Mouse (Mus musculus): Measurements from ENCODE around the gene Gnmt. TPM values are rescaled to one million over a fixed set of nuclear protein-coding genes. Genes with fewer than 3 reads are reported as not detected.

Gnmt gene
- polyA plus RNA-seq (2014; fragmentation: Illumina TruSeq; extraction: RNeasy Lipid Tissue Mini Kit (QIAGEN cat#74804); ENCODE audit: low read depth, low replicate concordance), result 7.1 TPM

GRCm38 (mm10) chr17:46728904-46729318, at the start of gene Gnmt:
TSS of gene Gnmt (minus strand) at chr17:46729168.

GRCm38 (mm10) chr17:46772404-46773277, 43.7 kb upstream of the Gnmt start, which contains the start of gene 2310039H08Rik:
TSS of gene 2310039H08Rik (plus strand) at chr17:46772635.

GRCm38 (mm10) chr17:46763544-46763943, 34.6 kb upstream of the Gnmt start, which contains the start of gene Ptcra:
TSS of gene Ptcra (minus strand) at chr17:46763712.

GRCm38 (mm10) chr17:46751794-46752556, 23.0 kb upstream of the Gnmt start, which contains the start of gene Cnpy3:
TSS of gene Cnpy3 (minus strand) at chr17:46752214.

GRCm38 (mm10) chr17:46710959-46711597, 17.9 kb downstream of the Gnmt start, which contains the start of gene Pex6:
TSS of gene Pex6 (plus strand) at chr17:46711463.

GRCm38 (mm10) chr17:46704887-46705835, 23.8 kb downstream of the Gnmt start, which contains the start of gene Ppp2r5d:
TSS of gene Ppp2r5d (minus strand) at chr17:46705111.

GRCm38 (mm10) chr17:46680760-46681373, 48.1 kb downstream of the Gnmt start, which contains the start of gene Klhdc3:
TSS of gene Klhdc3 (minus strand) at chr17:46680914.

GRCm38 (mm10) chr17:46678416-46678815, 50.6 kb downstream of the Gnmt start, which contains the start of gene Mea1:
TSS of gene Mea1 (plus strand) at chr17:46678793.

Other genes starting within 250 kb of the Gnmt start
- 2.0 TPM for gene Ttbk1, start 241.5 kb downstream of the Gnmt start, polyA plus RNA-seq (2014; fragmentation: Illumina TruSeq; extraction: RNeasy Lipid Tissue Mini Kit (QIAGEN cat#74804); ENCODE audit: low read depth, low replicate concordance)
- gene Dnph1, start 232.5 kb downstream of the Gnmt start, polyA plus RNA-seq (2014; fragmentation: Illumina TruSeq; extraction: RNeasy Lipid Tissue Mini Kit (QIAGEN cat#74804); ENCODE audit: low read depth, low replicate concordance), result 4.1 TPM
- 19.3 TPM for gene Cul9, start 182.8 kb downstream of the Gnmt start, polyA plus RNA-seq (2014; fragmentation: Illumina TruSeq; extraction: RNeasy Lipid Tissue Mini Kit (QIAGEN cat#74804); ENCODE audit: low read depth, low replicate concordance)
- gene Srf, start 173.0 kb downstream of the Gnmt start, polyA plus RNA-seq (2014; fragmentation: Illumina TruSeq; extraction: RNeasy Lipid Tissue Mini Kit (QIAGEN cat#74804); ENCODE audit: low read depth, low replicate concordance), result 30.2 TPM
- gene Ptk7, start 99.7 kb downstream of the Gnmt start, polyA plus RNA-seq (2014; fragmentation: Illumina TruSeq; extraction: RNeasy Lipid Tissue Mini Kit (QIAGEN cat#74804); ENCODE audit: low read depth, low replicate concordance), result 17.2 TPM
- 24.0 TPM for gene Klc4, start 83.1 kb downstream of the Gnmt start, polyA plus RNA-seq (2014; fragmentation: Illumina TruSeq; extraction: RNeasy Lipid Tissue Mini Kit (QIAGEN cat#74804); ENCODE audit: low read depth, low replicate concordance)
- 54.7 TPM for gene Mrpl2, start 82.9 kb downstream of the Gnmt start, polyA plus RNA-seq (2014; fragmentation: Illumina TruSeq; extraction: RNeasy Lipid Tissue Mini Kit (QIAGEN cat#74804); ENCODE audit: low read depth, low replicate concordance)
- gene Cul7, start 78.8 kb downstream of the Gnmt start, polyA plus RNA-seq (2014; fragmentation: Illumina TruSeq; extraction: RNeasy Lipid Tissue Mini Kit (QIAGEN cat#74804); ENCODE audit: low read depth, low replicate concordance), result 36.8 TPM
- gene Rrp36, start 54.8 kb downstream of the Gnmt start, polyA plus RNA-seq (2014; fragmentation: Illumina TruSeq; extraction: RNeasy Lipid Tissue Mini Kit (QIAGEN cat#74804); ENCODE audit: low read depth, low replicate concordance), result 23.4 TPM
- gene Mea1, start 50.4 kb downstream of the Gnmt start, polyA plus RNA-seq (2014; fragmentation: Illumina TruSeq; extraction: RNeasy Lipid Tissue Mini Kit (QIAGEN cat#74804); ENCODE audit: low read depth, low replicate concordance), result 127 TPM
- 58.3 TPM for gene Klhdc3, start 48.3 kb downstream of the Gnmt start, polyA plus RNA-seq (2014; fragmentation: Illumina TruSeq; extraction: RNeasy Lipid Tissue Mini Kit (QIAGEN cat#74804); ENCODE audit: low read depth, low replicate concordance)
- gene Ppp2r5d, start 24.1 kb downstream of the Gnmt start, polyA plus RNA-seq (2014; fragmentation: Illumina TruSeq; extraction: RNeasy Lipid Tissue Mini Kit (QIAGEN cat#74804); ENCODE audit: low read depth, low replicate concordance), result 35.1 TPM
- gene Pex6, start 17.7 kb downstream of the Gnmt start, polyA plus RNA-seq (2014; fragmentation: Illumina TruSeq; extraction: RNeasy Lipid Tissue Mini Kit (QIAGEN cat#74804); ENCODE audit: low read depth, low replicate concordance), result 26.6 TPM
- 58.1 TPM for gene Cnpy3, start 23.0 kb upstream of the Gnmt start, polyA plus RNA-seq (2014; fragmentation: Illumina TruSeq; extraction: RNeasy Lipid Tissue Mini Kit (QIAGEN cat#74804); ENCODE audit: low read depth, low replicate concordance)
- not detected for gene Ptcra, start 34.5 kb upstream of the Gnmt start, polyA plus RNA-seq (2014; fragmentation: Illumina TruSeq; extraction: RNeasy Lipid Tissue Mini Kit (QIAGEN cat#74804); ENCODE audit: low read depth, low replicate concordance)
- gene 2310039H08Rik, start 43.5 kb upstream of the Gnmt start, polyA plus RNA-seq (2014; fragmentation: Illumina TruSeq; extraction: RNeasy Lipid Tissue Mini Kit (QIAGEN cat#74804); ENCODE audit: low read depth, low replicate concordance), result 54.6 TPM
- gene Rpl7l1, start 53.5 kb upstream of the Gnmt start, polyA plus RNA-seq (2014; fragmentation: Illumina TruSeq; extraction: RNeasy Lipid Tissue Mini Kit (QIAGEN cat#74804); ENCODE audit: low read depth, low replicate concordance), result 48.1 TPM
- gene Bicral, start 129.3 kb upstream of the Gnmt start, polyA plus RNA-seq (2014; fragmentation: Illumina TruSeq; extraction: RNeasy Lipid Tissue Mini Kit (QIAGEN cat#74804); ENCODE audit: low read depth, low replicate concordance), result 13.4 TPM
- gene Tbcc, start 161.5 kb upstream of the Gnmt start, polyA plus RNA-seq (2014; fragmentation: Illumina TruSeq; extraction: RNeasy Lipid Tissue Mini Kit (QIAGEN cat#74804); ENCODE audit: low read depth, low replicate concordance), result 21.9 TPM
- not detected for gene Prph2, start 181.3 kb upstream of the Gnmt start, polyA plus RNA-seq (2014; fragmentation: Illumina TruSeq; extraction: RNeasy Lipid Tissue Mini Kit (QIAGEN cat#74804); ENCODE audit: low read depth, low replicate concordance)

Data from adipose tissue, adult 10 weeks (tissue).